Mouse (Mus musculus) liver, postnatal 0 days (tissue): Measurements from ENCODE around the gene Fam178b.

Experiments
- CTCF ChIP-seq: sonication (generic); IDR thresholded peaks from 2 replicates; pipeline ENCODE4 v1.5.1; 2016; ENCODE audit warnings: antibody characterized with exemption, low read depth
- EP300 ChIP-seq: IDR thresholded peaks from 2 replicates; pipeline ENCODE4 v1.6.1; 2016; ENCODE audit warnings: antibody characterized with exemption, low read depth, mild to moderate bottlenecking

- TF ChIP-seq CTCF (no peak), EP300 (no peak)
These were observed 8.0 kb downstream of the Fam178b start for GRCm38 (mm10) chr1:36674936-36675335.
